ENCODE assay signal across 27 mouse cellular contexts in the genomic region with DNA sequence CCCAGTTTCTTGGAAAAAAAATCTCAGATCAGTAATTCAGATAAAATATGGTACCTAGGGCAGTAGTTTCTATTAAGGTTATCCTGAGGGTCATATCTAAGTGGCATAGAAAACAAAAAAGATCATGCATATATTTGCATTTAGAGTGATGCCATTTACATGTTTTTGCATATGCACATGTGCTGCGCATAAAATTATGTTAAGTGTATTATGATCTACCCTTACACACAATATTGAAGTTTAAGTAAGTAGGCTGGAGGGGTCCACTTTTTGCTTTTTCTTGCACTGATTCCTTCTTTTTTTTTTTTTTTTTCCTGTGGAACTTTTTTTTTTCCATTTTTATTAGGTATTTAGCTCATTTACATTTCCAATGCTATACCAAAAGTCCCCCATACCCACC.
"Had no signal": no experiment of that assay in that cellular context is flagged by ENCODE, and none has a peak within 500 bp of the region (broad histone marks: within the 10 kb centered on the region; RNA-seq: fewer than 3 reads in every experiment).

No protein-coding gene starts in this region.

- H3K4me3 ChIP-seq: embryonic facial prominence, embryonic 10.5 days; embryonic facial prominence, embryonic 12.5 days; embryonic facial prominence, embryonic 13.5 days; embryonic facial prominence, embryonic 15.5 days; erythroblast, embryonic 14.5 days; forebrain, embryonic 10.5 days; forebrain, embryonic 12.5 days; forebrain, embryonic 15.5 days; gastrocnemius, adult 2 months; heart, adult 2 months; heart, embryonic 10.5 days had no signal

- H3K9me3 ChIP-seq: embryonic facial prominence, embryonic 10.5 days; embryonic facial prominence, embryonic 12.5 days; embryonic facial prominence, embryonic 13.5 days; embryonic facial prominence, embryonic 15.5 days; forebrain, embryonic 10.5 days; forebrain, embryonic 12.5 days; forebrain, embryonic 15.5 days; heart, embryonic 10.5 days had no signal

- H3K9ac ChIP-seq: embryonic facial prominence, embryonic 12.5 days; embryonic facial prominence, embryonic 13.5 days; embryonic facial prominence, embryonic 15.5 days; forebrain, embryonic 12.5 days; forebrain, embryonic 15.5 days had no signal

- DNase-seq: cerebellum, adult 2 months; cerebellum, adult 8-10 months; cerebellum, adult 9-10 months; cerebellum, adult 9-11 months; cerebellum, postnatal 10 days; cerebellum, postnatal 14 days; cerebellum, postnatal 25 days; cerebellum, postnatal 36 days; embryo, embryonic 11 days; gastrocnemius, adult 2 months; gastrocnemius, postnatal 10 days; gastrocnemius, postnatal 14 days; gastrocnemius, postnatal 25 days; gastrocnemius, postnatal 36 days; heart, adult 11 months; heart, adult 18-20 months; heart, adult 2 months had no signal

- H3K27ac ChIP-seq: embryonic facial prominence, embryonic 10.5 days; embryonic facial prominence, embryonic 12.5 days; embryonic facial prominence, embryonic 13.5 days; embryonic facial prominence, embryonic 15.5 days; forebrain, embryonic 10.5 days; forebrain, embryonic 12.5 days; forebrain, embryonic 15.5 days; gastrocnemius, adult 2 months; heart, adult 2 months; heart, embryonic 10.5 days had no signal

- H3K4me2 ChIP-seq: embryonic facial prominence, embryonic 12.5 days; embryonic facial prominence, embryonic 13.5 days; embryonic facial prominence, embryonic 15.5 days; forebrain, embryonic 12.5 days; forebrain, embryonic 15.5 days; heart, embryonic 11.5 days had no signal

- H3K36me3 ChIP-seq: embryonic facial prominence, embryonic 10.5 days; embryonic facial prominence, embryonic 12.5 days; embryonic facial prominence, embryonic 13.5 days; embryonic facial prominence, embryonic 15.5 days; forebrain, embryonic 10.5 days; forebrain, embryonic 12.5 days; forebrain, embryonic 15.5 days; heart, embryonic 10.5 days had no signal

- H3K4me1 ChIP-seq: embryonic facial prominence, embryonic 10.5 days; embryonic facial prominence, embryonic 12.5 days; embryonic facial prominence, embryonic 13.5 days; embryonic facial prominence, embryonic 15.5 days; forebrain, embryonic 10.5 days; forebrain, embryonic 12.5 days; forebrain, embryonic 15.5 days; heart, embryonic 10.5 days had no signal

- H3K27me3 ChIP-seq: embryonic facial prominence, embryonic 12.5 days; embryonic facial prominence, embryonic 13.5 days; embryonic facial prominence, embryonic 15.5 days; forebrain, embryonic 12.5 days; forebrain, embryonic 15.5 days had no signal

- ATAC-seq: forebrain, embryonic 15.5 days had no signal
